Mouse (Mus musculus) liver, adult 2 months (tissue): ENCODE data around the gene Ccdc62.

ENCODE experiments used
- CTCF ChIP-seq: fragments of 200-500 bp; IDR thresholded peaks from 2 replicates; pipeline ENCODE4 v1.5.1; 2011; ENCODE audit warnings: low read depth, low read length, control low read depth
- POLR2A ChIP-seq: fragments of 200-500 bp; IDR thresholded peaks from 2 replicates; pipeline ENCODE4 v1.6.1; 2011; ENCODE audit warnings: low read length, control low read depth; ENCODE audit not compliant: insufficient read depth; ENCODE audit errors: extremely low read depth

- TF ChIP-seq POLR2A, result no peak
- no peak for TF ChIP-seq CTCF
These were observed 80.6 kb downstream of the Ccdc62 start for GRCm38 (mm10) chr5:124010910-124011655.
